Mouse (Mus musculus) limb, embryonic 14.5 days (tissue): ENCODE measurements around the gene Gm26897. TPM values are rescaled to one million over a fixed set of nuclear protein-coding genes. Genes with fewer than 3 reads are reported as not detected.
A peak's percentile ranks its signal among the peaks of the same experiment; 100 is the strongest.

Experiments
- ATAC-seq: fragments of 200-750 bp; cut with Nextera tagmentation; 2 replicates; pipeline ENCODE4 v1.8.0; 2017; ENCODE audit warnings: low read depth, moderate number of reproducible peaks, moderate TSS enrichment; ENCODE audit not compliant: low FRiP score
- DNase-seq: peaks from one replicate; pipeline ENCODE4 v3.0.0-alpha.2; 2015; ENCODE audit warnings: low spot score
- H3K27ac ChIP-seq: fragments of 300-500 bp; sonication (generic); replicated peaks from 2 replicates; pipeline ENCODE4 v1.5.1; 2014; ENCODE audit warnings: low read depth, mild to moderate bottlenecking, low read length, moderate library complexity, mixed read lengths
- H3K27me3 ChIP-seq: fragments of 300-500 bp; sonication (generic); 2 replicates; pipeline ENCODE4 v1.6.1; 2014; ENCODE audit warnings: low read length, mixed read lengths; ENCODE audit not compliant: control insufficient read depth, insufficient read depth
- H3K36me3 ChIP-seq: fragments of 300-500 bp; sonication (generic); 2 replicates; pipeline ENCODE4 v1.6.1; 2014; ENCODE audit warnings: mild to moderate bottlenecking, low read length, moderate library complexity, mixed read lengths; ENCODE audit not compliant: control insufficient read depth, insufficient read depth
- H3K4me1 ChIP-seq: fragments of 300-500 bp; sonication (generic); 2 replicates; pipeline ENCODE4 v1.6.1; 2014; ENCODE audit warnings: antibody characterized with exemption, low read length, mixed read lengths; ENCODE audit not compliant: control insufficient read depth, insufficient read depth
- H3K4me2 ChIP-seq: fragments of 300-500 bp; sonication (generic); replicated peaks from 2 replicates; pipeline ENCODE4 v1.6.1; 2014; ENCODE audit warnings: low read depth, mild to moderate bottlenecking, low read length, moderate library complexity; ENCODE audit not compliant: severe bottlenecking
- H3K4me3 ChIP-seq: fragments of 300-500 bp; sonication (generic); replicated peaks from 2 replicates; pipeline ENCODE4 v1.5.1; 2014; ENCODE audit warnings: low read length
- H3K9ac ChIP-seq: fragments of 300-500 bp; sonication (generic); 2 replicates; pipeline ENCODE4 v1.6.1; 2014; ENCODE audit warnings: mild to moderate bottlenecking, low read depth, low read length, moderate library complexity; ENCODE audit not compliant: severe bottlenecking
- H3K9me3 ChIP-seq: fragments of 300-500 bp; sonication (generic); 2 replicates; pipeline ENCODE4 v1.6.1; 2016; ENCODE audit warnings: low read length; ENCODE audit not compliant: control insufficient read depth
- POLR2A ChIP-seq: fragments of 200-500 bp; IDR thresholded peaks from 2 replicates; pipeline ENCODE4 v1.8.0; 2012; ENCODE audit warnings: inconsistent platforms, mild to moderate bottlenecking, moderate library complexity, borderline replicate concordance; ENCODE audit not compliant: insufficient read depth, insufficient read length; ENCODE audit errors: extremely low read depth
- WGBS: fragments of 180-500 bp; shearing (Covaris S2); extraction: QIAGEN DNeasy Blood & Tissue Kit; methylation state at CpG from one replicate; pipeline ENCODE4 v1.1.7; 2014; 5-methylcytosine and 5-hydroxymethylcytosine counted together
- polyA plus RNA-seq, 2 experiments: library from polyadenylated mRNA; depleted of rRNA in 1 of 2; stranded (reverse) in 1 of 2; unstranded in 1 of 2; fragments of >200 nt; fragmentation: Nextera tagmentation in 1 of 2; extraction: Ambion mirVana in 1 of 2; gene quantifications; 2 replicates each; pipeline versions ENCODE4 v1.2.1 to v1.2.3; 2012 to 2014

Gm26897 gene
- polyA plus RNA-seq (2012; rRNA removed) = not detected in 2 replicates
- not detected in 2 replicates for polyA plus RNA-seq (2014; fragmentation: Nextera tagmentation; extraction: Ambion mirVana)

GRCm38 (mm10) chr5:111733851-111734250, at the start of gene Gm26897:
TSS of gene Gm26897 (plus strand) at chr5:111733924.
- Histone ChIP-seq H3K9ac (no peak within 1 kb of the TSS), H3K27me3 (no peaks in the 10 kb centered on the region), H3K4me1 (0 out of 2 replicates have a peak, but pooled peaks cover 5% of the 10 kb centered on the region), H3K9me3 (no peaks in the 10 kb centered on the region), H3K4me3 (no peak within 1 kb of the TSS), H3K36me3 (no peaks in the 10 kb centered on the region), H3K4me2 (no peak within 1 kb of the TSS), H3K27ac (no peak within 1 kb of the TSS)
- DNase-seq = peak; percentile 10
- whole genome bisulfite sequencing = 88% methylated on average over 12 of the region's 12 CpGs
- ATAC-seq = 0 out of 2 replicates have a peak, but pooled peaks have one; percentile 15
- TF ChIP-seq POLR2A = no peak

- H3K27ac ChIP-seq = no peak overlapping the region
- no peaks in the 10 kb centered on the region for H3K36me3 ChIP-seq
- TF ChIP-seq POLR2A = no peak
- ATAC-seq = no peak
- no peak overlapping the region for H3K4me2 ChIP-seq
- H3K4me1 ChIP-seq = peaks cover 13% of the 10 kb centered on the region; the same call in 1 of the 2 replicates
- 66% methylated on average over 5 of the region's 5 CpGs for WGBS
- H3K27me3 ChIP-seq = no peaks in the 10 kb centered on the region
- H3K9ac ChIP-seq = no peak overlapping the region
- no peak for DNase-seq
- no peaks in the 10 kb centered on the region for H3K9me3 ChIP-seq
- H3K4me3 ChIP-seq = no peak overlapping the region
Observed at GRCm38 (mm10) chr5:111687370-111687769, 46.4 kb upstream of the Gm26897 start.

GRCm38 (mm10) chr5:111688584-111688983, 45.1 kb upstream of the Gm26897 start:
- H3K4me3 ChIP-seq = no peak overlapping the region
- ATAC-seq = no peak

GRCm38 (mm10) chr5:111697996-111698395, 35.7 kb upstream of the Gm26897 start:
- H3K4me2 ChIP-seq = no peak overlapping the region
- no peak overlapping the region for H3K4me3 ChIP-seq
- H3K27ac ChIP-seq = no peak overlapping the region
- no peaks in the 10 kb centered on the region for H3K36me3 ChIP-seq
- H3K27me3 ChIP-seq = no peaks in the 10 kb centered on the region
- 85% methylated on average over 7 of the region's 7 CpGs for WGBS
- no peak for TF ChIP-seq POLR2A
- DNase-seq (no peak), ATAC-seq (no peak)
- H3K9ac ChIP-seq = no peak overlapping the region
- no peaks in the 10 kb centered on the region for H3K9me3 ChIP-seq
- peaks cover 12% of the 10 kb centered on the region for H3K4me1 ChIP-seq

More at GRCm38 (mm10) chr5:111688584-111688983, 45.1 kb upstream of the Gm26897 start:
- Histone ChIP-seq H3K9me3 (no peaks in the 10 kb centered on the region), H3K27ac (no peak overlapping the region), H3K4me2 (no peak overlapping the region), H3K4me1 (peaks cover 19% of the 10 kb centered on the region), H3K27me3 (no peaks in the 10 kb centered on the region), H3K9ac (no peak overlapping the region), H3K36me3 (no peaks in the 10 kb centered on the region)
- DNase-seq = no peak
- 12% methylated on average over 10 of the region's 10 CpGs for WGBS
- no peak for TF ChIP-seq POLR2A

GRCm38 (mm10) chr5:111699711-111700303, 33.9 kb upstream of the Gm26897 start:
- TF ChIP-seq POLR2A = no peak
- DNase-seq (peak; percentile 37), ATAC-seq (no peak)
- no peaks in the 10 kb centered on the region for H3K27me3 ChIP-seq
- 48% methylated on average over 23 of the region's 23 CpGs for WGBS
- no peaks in the 10 kb centered on the region for H3K36me3 ChIP-seq
- H3K9ac ChIP-seq = no peak overlapping the region
- no peak overlapping the region for H3K27ac ChIP-seq
- no peak overlapping the region for H3K4me3 ChIP-seq
- H3K9me3 ChIP-seq = no peaks in the 10 kb centered on the region
- no peak overlapping the region for H3K4me2 ChIP-seq
- H3K4me1 ChIP-seq = peaks cover 7% of the 10 kb centered on the region
